Mouse (Mus musculus) cerebellum, adult 11 months (tissue): ENCODE results near the gene Cideb.

Source experiments
- DNase-seq: peaks from one replicate; pipeline ENCODE4 v3.0.0; 2022

Gene Cideb

GRCm38 (mm10) chr14:55763166-55763565 lies 4.9 kb upstream of the Cideb start:
- DNase-seq, result no peak

DNA sequence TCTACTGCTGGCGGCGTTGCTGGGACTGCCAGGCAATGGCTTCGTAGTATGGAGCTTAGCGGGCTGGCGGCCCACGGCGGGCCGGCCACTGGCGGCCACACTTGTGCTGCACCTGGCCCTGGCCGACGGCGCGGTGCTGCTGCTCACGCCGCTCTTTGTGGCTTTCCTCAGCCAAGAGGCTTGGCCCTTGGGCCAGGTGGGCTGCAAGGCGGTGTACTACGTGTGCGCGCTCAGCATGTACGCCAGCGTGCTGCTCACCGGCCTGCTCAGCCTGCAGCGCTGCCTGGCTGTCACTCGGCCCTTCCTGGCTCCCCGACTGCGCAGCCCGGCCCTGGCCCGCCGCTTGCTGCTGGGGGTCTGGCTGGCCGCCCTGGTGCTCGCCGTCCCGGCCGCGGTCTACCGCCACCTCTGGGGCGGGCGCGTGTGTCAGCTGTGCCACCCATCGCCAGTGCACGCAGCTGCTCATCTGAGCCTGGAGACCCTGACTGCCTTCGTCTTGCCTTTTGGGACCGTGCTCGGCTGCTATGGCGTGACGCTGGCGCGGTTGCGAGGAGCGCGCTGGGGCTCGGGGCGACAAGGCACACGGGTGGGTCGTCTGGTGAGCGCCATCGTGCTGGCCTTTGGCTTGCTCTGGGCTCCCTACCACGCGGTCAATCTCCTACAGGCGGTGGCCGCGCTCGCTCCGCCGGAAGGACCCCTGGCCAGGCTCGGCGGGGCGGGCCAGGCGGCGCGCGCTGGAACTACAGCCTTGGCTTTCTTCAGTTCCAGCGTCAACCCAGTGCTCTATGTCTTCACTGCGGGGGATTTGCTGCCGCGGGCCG lies 4.0 kb upstream of the Cideb start:
- DNase-seq, result no peak

DNA sequence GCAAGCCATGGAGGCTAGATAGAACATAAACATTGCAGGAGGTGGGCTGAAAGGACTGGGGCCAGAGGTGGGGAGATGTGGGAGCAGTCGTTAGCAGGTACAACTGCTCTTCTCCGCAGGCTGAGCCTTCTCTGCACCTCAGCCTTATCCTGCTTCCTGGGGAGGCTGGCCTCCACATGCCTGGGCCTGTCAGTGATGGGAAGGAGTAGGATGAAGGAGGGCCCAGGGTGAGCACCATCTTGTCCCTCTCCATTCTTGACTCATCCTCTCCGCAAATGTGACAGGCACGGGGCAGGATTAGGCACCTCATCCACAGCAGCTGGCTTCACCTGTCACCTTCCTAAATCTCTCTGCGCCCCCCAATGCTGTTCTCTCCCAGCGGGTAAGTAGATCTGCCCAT lies 2.9 kb upstream of the Cideb start, which contains the start of gene Ltb4r2:
TSS of gene Ltb4r2 (plus strand) at position 266 of the 400 bp plus-strand sequence.
- no peak for DNase-seq

GRCm38 (mm10) chr14:55760156-55760555 lies 1.9 kb upstream of the Cideb start:
- DNase-seq, result peak; percentile 80

GRCm38 (mm10) chr14:55757566-55757965 lies 692 bp downstream of the Cideb start:
- DNase-seq, result no peak

GRCm38 (mm10) chr14:55747051-55747847 lies 11.0 kb downstream of the Cideb start:
- no peak for DNase-seq

GRCm38 (mm10) chr14:55745861-55746237 lies 12.4 kb downstream of the Cideb start:
- no peak for DNase-seq

DNA sequence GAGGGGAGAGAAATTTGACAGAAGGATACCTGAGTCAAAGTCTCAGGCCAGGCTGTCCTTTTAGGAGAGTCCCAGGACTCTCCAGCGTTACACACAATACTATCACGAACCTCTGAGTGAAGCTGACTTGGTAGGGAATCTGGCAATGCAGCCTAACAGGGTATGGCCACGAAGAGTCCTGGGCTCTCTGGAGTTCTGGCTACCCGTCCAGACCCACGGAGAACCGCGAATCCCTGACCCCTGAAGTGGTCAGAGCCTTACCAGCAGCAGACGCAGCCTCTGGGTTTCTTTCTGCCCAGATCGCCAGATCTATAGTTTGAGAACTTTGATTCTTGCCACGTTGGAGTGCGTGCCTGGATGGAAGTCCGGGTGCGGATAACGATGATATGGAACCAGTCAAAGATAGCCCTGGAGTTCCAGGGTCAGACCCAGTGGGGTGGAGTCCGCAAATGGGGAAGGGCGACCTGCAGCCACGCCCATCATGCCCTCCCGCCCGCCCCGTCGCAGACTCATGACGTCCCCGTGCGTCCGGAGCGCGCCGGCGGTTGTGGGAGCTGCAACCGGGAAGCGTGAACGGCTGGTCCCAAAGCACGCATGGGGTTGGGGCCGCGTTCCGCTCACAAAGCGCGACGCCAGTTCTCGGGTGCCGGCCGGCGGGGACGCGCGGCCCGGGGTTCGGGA lies 12.9 kb downstream of the Cideb start, which contains the start of the genes Dhrs1 and Nop9:
TSS of gene Dhrs1 (minus strand) at position 511 of the 681 bp plus-strand sequence.
TSS of gene Nop9 (plus strand) at position 514 of the 681 bp plus-strand sequence.
- peak; percentile 77 for DNase-seq

GRCm38 (mm10) chr14:55743711-55744110 lies 14.5 kb downstream of the Cideb start:
- DNase-seq, result peak; percentile 68

GRCm38 (mm10) chr14:55737086-55737687 lies 21.1 kb downstream of the Cideb start:
- DNase-seq, result no peak

GRCm38 (mm10) chr14:55735758-55736157 lies 22.5 kb downstream of the Cideb start:
- no peak for DNase-seq

- no peak for DNase-seq
These were observed 22.9 kb downstream of the Cideb start for GRCm38 (mm10) chr14:55735334-55735733.

DNA sequence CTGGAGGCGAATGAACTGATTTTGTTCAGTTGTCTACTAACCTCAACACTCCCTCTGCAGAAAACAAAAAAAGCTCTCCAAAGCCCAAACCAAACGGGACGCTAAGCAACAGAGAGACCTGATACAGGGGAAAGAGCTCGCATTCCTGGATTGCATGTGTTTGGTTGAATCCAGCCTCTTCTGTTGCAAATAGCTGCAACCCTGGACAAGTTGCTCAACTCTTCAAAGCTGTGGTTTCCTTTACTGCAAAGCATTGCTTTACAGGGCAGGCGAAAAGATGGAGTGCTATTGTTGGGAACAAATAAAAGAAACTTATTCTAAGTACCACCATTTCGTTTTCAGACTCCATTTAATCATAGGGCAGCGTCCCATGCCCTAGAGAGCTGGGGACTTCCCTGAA lies 23.4 kb downstream of the Cideb start:
- no peak for DNase-seq

- no peak for DNase-seq
These were observed 24.4 kb downstream of the Cideb start for GRCm38 (mm10) chr14:55733889-55734288.

DNA sequence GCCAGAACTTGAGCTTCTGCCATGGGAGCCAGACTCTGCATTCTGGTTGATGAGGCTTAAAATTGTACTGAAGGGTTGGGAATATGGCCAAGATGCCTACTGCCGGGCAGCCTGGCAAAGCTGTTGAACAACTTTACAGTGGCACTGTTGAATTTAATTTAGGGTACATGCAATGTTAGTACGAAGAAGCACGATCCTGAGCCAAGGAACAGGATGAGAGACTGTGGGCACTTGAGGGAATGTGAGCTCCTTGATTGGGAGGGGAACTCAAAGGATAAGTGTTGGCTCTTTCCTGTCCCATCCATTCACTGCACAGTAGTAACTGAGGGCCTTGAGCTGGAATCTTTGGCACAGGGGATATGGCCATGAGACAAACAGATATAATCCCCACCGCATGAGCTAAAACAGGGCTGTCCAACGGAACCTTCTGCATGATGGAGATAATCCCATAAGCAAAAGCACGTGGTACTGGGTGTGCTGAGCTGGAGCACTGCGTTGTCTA lies 27.7 kb downstream of the Cideb start:
- DNase-seq, result no peak

GRCm38 (mm10) chr14:55730116-55730515 lies 28.1 kb downstream of the Cideb start:
- no peak for DNase-seq

DNA sequence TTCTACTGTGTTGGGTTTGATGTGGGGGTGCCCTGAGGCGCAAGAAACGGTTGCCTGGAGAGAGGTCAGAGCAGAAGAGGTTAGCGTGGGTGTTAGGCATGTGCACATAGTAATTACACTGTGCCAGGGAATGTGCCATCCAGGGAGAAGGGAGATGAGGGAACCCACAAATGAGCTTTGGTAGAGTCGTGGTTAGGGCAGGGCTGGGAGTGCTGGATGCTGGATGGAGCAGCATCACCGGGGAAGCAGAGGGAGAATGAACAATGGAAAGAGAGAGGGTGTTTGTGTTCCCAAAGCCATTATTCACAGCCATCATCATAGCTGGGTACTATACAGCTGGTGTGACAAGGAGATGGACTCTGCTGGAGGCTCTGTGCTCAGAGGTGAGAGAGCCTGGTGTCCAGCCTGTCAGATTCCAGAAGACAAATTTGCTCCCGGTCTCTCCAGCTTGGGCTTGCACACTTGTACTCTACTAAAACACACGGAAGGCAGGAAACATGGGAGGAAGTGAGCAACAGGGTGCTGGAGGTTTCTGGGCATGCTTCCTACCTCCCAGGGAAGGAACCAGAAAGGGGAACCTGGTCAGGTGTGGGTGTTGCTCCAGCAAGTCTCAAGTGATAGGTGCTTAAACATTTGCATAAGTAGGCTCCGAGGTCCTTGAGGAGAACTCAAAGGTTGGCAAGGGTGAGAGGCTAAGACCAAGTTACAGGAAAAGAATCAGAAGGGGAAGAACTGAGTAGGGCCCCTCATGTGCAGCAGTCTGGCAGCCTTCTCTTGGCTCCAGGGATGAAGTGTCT lies 30.2 kb downstream of the Cideb start:
- DNase-seq, result no peak

GRCm38 (mm10) chr14:55726261-55726660 lies 32.0 kb downstream of the Cideb start:
- DNase-seq, result no peak

- no peak for DNase-seq
These were observed 33.8 kb downstream of the Cideb start for GRCm38 (mm10) chr14:55724411-55724871.

GRCm38 (mm10) chr14:55723433-55723832 lies 34.8 kb downstream of the Cideb start:
- no peak for DNase-seq

GRCm38 (mm10) chr14:55722438-55722945 lies 35.8 kb downstream of the Cideb start:
- DNase-seq, result no peak
